Mouse (Mus musculus): ENCODE results near the gene Ccdc6.

GRCm38 (mm10) chr10:70067169-70068115 is 29.5 kb upstream of the Ccdc6 start:
- no peak for TF ChIP-seq CTCF (IDR thresholded peaks at IDR 0.05; ENCODE audit: low read depth, low read length)
- TF ChIP-seq POLR2A (IDR thresholded peaks at IDR 0.05; ENCODE audit: insufficient read depth, low read length), result no peak
